10 mouse cellular contexts compared by ENCODE assay signal in the genomic region with DNA sequence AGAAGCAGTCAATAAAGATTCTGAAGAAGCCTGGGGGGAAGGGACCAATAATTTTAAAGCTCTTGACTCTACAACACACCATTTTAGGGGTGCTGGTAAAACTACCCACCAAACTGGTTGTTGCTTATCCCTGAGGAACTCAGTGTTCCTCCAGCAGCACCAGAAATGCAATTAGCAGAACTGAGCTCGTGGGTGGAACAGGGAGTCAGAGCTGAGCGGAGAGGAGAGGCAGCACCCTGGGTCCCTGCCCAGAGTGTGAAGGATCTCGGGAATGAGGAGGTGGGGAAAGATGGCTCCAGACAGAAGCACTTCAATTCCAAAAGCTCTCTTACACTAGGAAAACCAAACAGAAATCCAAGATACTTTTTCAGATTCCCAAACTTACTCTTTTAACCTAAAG. TPM values are rescaled to one million over a fixed set of nuclear protein-coding genes. Genes with fewer than 3 reads are reported as not detected.
A peak's percentile ranks its signal among the peaks of the same experiment; 100 is the strongest.
DNase-seq lines count a peak whose midpoint lies in the region; TF ChIP-seq lines count a peak whose summit lies in the region.
"Had no signal": no experiment of that assay in that cellular context is flagged by ENCODE, and none has a peak within 500 bp of the region (broad histone marks: within the 10 kb centered on the region; RNA-seq: fewer than 3 reads in every experiment).

No protein-coding gene starts in this region.

- intact Hi-C loops in gastrocnemius, adult 2 months (cut with DNase I): no loop called here

- TF ChIP-seq CTCF in kidney, adult 2 months (conservative IDR thresholded peaks at IDR 0.05; ENCODE audit: insufficient read depth, insufficient read length, low read depth, low read length): no peak
- no peak for TF ChIP-seq CTCF in gastrocnemius, adult 2 months (IDR thresholded peaks at IDR 0.05)

- H3K27ac ChIP-seq in kidney, adult 2 months (ENCODE audit: insufficient read depth, low read depth, low read length): no peak overlapping the region
- peak overlapping the region; percentile 67 for H3K27ac ChIP-seq in gastrocnemius, adult 2 months
- H3K27ac ChIP-seq: limb, embryonic 13.5 days; neural tube, embryonic 15.5 days had no signal

- WGBS in kidney, adult 2 months: 51% methylated on average over 3 of the region's 3 CpGs

- H3K36me3 ChIP-seq in kidney, adult 2 months (ENCODE audit: control insufficient read depth, insufficient read depth, low read length): no peaks in the 10 kb centered on the region
- H3K36me3 ChIP-seq: limb, embryonic 13.5 days; neural tube, embryonic 15.5 days had no signal

- H3K27me3 ChIP-seq in kidney, adult 2 months (replicated peaks; ENCODE audit: control insufficient read depth, insufficient read depth, low read length): no peaks in the 10 kb centered on the region
- H3K27me3 ChIP-seq: limb, embryonic 13.5 days; neural tube, embryonic 15.5 days had no signal

- TF ChIP-seq POLR2A in kidney, adult 2 months (IDR thresholded peaks at IDR 0.05; ENCODE audit: low read depth, low read length): no peak

- peak; percentile 37 for DNase-seq in kidney, adult 2 months
- no peak for DNase-seq in kidney, adult 9 months
- DNase-seq in gastrocnemius, adult 2 months: peak; percentile 82
- DNase-seq in left cerebral cortex, adult 8-10 months (ENCODE audit: low spot score in 2 of 2): peak; percentile 50 to 82
- DNase-seq in right cerebral cortex, postnatal 36 days (ENCODE audit: low spot score in 2 of 2): peak; percentile 78 to 87
- DNase-seq in thymus, postnatal 36 days: no peak
- DNase-seq in spleen, postnatal 10 days (ENCODE audit: low spot score in 2 of 2): no peak
- no peak for DNase-seq in B cell, adult 2 months

- H3K4me3 ChIP-seq in kidney, adult 2 months (ENCODE audit: insufficient read depth, low read depth, low read length): no peak overlapping the region
- peak overlapping the region; percentile 6 for H3K4me3 ChIP-seq in gastrocnemius, adult 2 months
- H3K4me3 ChIP-seq: limb, embryonic 13.5 days; neural tube, embryonic 15.5 days had no signal

- H3K4me1 ChIP-seq in kidney, adult 2 months (ENCODE audit: control insufficient read depth, insufficient read depth, low read length): peaks cover 5% of the 10 kb centered on the region; the same call in 1 of the 2 replicates

RNA-seq across cellular contexts. Expression of a gene that starts 52.4 kb away (rescaled TPM):
- 10.4 and 12.4 TPM in 2 replicates for polyA plus RNA-seq in kidney, adult 2 months (2012; rRNA removed)
- 10 to 100 TPM; 33.2 to 52.2 TPM for total RNA-seq in gastrocnemius, adult 2 months (2021)
- total RNA-seq in left cerebral cortex, adult 8-10 months (2022): 10 to 100 TPM; 65.7 to 71.7 (median 69.8) TPM

Comparison
In these comparisons a context has a peak if more than half of its experiments do, and no peak if none do; other contexts are left out.
1. DNase-seq: peak in kidney, adult 2 months (single experiment), gastrocnemius, adult 2 months (single experiment), left cerebral cortex, adult 8-10 months (2 of 2) and right cerebral cortex, postnatal 36 days (2 of 2); none in kidney, adult 9 months (single experiment), thymus, postnatal 36 days (0 of 2), spleen, postnatal 10 days (0 of 2) and B cell, adult 2 months (0 of 2).